Mouse (Mus musculus) monocyte, adult 5-6 weeks (primary cell): Measurements from ENCODE around the gene Rev3l. TPM values are rescaled to one million over a fixed set of nuclear protein-coding genes. Genes with fewer than 3 reads are reported as not detected.

Experiments used
- total RNA-seq: library from RNA; stranded (forward); fragments of 200-1000, 200-491, 200-594 nt; gene quantifications from 3 replicates; pipeline ENCODE4 v1.2.3, GENCODE M21; 2017

Rev3l gene
- total RNA-seq, 1 experiment from 2014 or later, result 16.0 TPM

Other genes with a start within 250 kb of the Rev3l start
- 12.2 to 14.9 TPM (median 13.4 TPM) in 3 replicates for gene Traf3ip2, start 119.2 kb upstream of the Rev3l start, total RNA-seq
- gene Mfsd4b4, start 167.1 kb downstream of the Rev3l start, total RNA-seq, result 0.76 to 2.6 TPM (median 1.7 TPM) in 3 replicates
- 0.29 TPM in 1 of 3 replicates, not detected in the others for gene Mfsd4b2, start 194.8 kb downstream of the Rev3l start, total RNA-seq
- gene Mfsd4b3, start 228.0 kb downstream of the Rev3l start, total RNA-seq, result 1.3 to 1.6 TPM (median 1.4 TPM) in 3 replicates